Mouse (Mus musculus) megakaryocyte, embryonic 14.5 days (primary cell): ENCODE data around the gene Txn2.

Experiments used
- FLI1 ChIP-seq: IDR thresholded peaks from 2 replicates; pipeline ENCODE4 v1.6.1; 2012; ENCODE audit warnings: low read length, inconsistent platforms, mixed read lengths
- GATA1 ChIP-seq: IDR thresholded peaks from 3 replicates; pipeline ENCODE4 v1.6.1; 2012; ENCODE audit warnings: mixed read lengths, low read length, inconsistent platforms, borderline replicate concordance

DNA sequence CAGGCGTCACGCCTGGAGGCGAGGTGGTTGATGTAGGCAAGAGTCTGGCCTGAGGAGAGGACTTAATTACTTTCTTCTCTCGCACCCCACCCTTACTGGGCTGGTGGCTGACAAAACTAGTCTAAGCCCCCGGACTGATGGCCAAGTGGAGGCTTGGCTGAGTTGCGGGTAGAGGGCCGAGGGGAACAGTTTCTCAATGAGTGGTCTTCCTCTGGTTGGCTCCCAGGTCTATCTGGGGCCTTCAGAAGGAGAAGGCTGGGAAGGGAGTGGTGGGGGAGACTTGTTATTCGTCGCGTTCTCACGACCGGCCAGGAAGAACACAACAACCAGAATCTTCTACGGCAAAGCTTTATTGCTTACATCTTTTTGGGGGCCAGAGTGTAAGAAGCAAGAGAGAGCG lies 33.9 kb downstream of the Txn2 start:
- no peak for TF ChIP-seq GATA1
- TF ChIP-seq FLI1, result no peak
